ENCODE assay signal across 9 mouse cellular contexts in the genomic region with DNA sequence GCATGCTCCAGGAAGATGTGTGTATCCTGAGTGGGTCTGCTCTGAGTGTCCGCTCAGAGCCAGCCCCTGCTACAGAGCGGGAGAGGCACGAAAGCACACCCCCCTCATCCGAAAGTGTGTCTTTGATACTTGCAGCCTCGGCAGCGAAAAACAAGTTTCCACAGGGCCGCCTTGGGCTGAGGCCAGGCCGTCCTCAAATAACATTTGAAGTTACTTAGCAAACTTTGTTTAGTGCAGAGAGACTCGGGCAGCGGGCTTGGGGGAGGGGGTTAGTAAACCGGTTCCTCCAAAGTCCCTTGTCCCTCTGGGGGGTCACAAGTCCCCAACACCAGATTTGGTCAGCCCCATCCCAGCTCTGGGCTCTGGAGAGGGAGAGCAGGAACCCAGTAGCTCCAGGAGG. TPM values are rescaled to one million over a fixed set of nuclear protein-coding genes. Genes with fewer than 3 reads are reported as not detected.
DNase-seq lines count a peak whose midpoint lies in the region; ATAC-seq and TF ChIP-seq lines count a peak whose summit lies in the region.
"Had no signal": no experiment of that assay in that cellular context is flagged by ENCODE, and none has a peak within 500 bp of the region (broad histone marks: within the 10 kb centered on the region; RNA-seq: fewer than 3 reads in every experiment).

No protein-coding gene starts in this region.

- peak overlapping the region; percentile 4; the same call in 1 of the 2 replicates for H3K9ac ChIP-seq in forebrain, embryonic 15.5 days (replicated peaks)
- no peak overlapping the region for H3K9ac ChIP-seq in forebrain, embryonic 11.5 days (ENCODE audit: low read length)
- 0 out of 2 replicates have a peak overlapping the region, but pooled peaks have one; percentile 28 for H3K9ac ChIP-seq in hindbrain, postnatal 0 days (replicated peaks; ENCODE audit: low read length)
- H3K9ac ChIP-seq: liver, embryonic 14.5 days had no signal

- peaks cover 99% of the 10 kb centered on the region for H3K4me1 ChIP-seq in forebrain, embryonic 15.5 days
- peaks cover 2% of the 10 kb centered on the region; the same call in 1 of the 2 replicates for H3K4me1 ChIP-seq in forebrain, embryonic 11.5 days (replicated peaks; ENCODE audit: control insufficient read depth, insufficient read depth, low read length)
- H3K4me1 ChIP-seq in hindbrain, postnatal 0 days (ENCODE audit: insufficient read depth, low read length) = peaks cover 47% of the 10 kb centered on the region

- H3K27ac ChIP-seq in forebrain, embryonic 15.5 days (replicated peaks) = peak overlapping the region; percentile 97
- no peak overlapping the region for H3K27ac ChIP-seq in forebrain, embryonic 11.5 days (ENCODE audit: low read depth, low read length)
- H3K27ac ChIP-seq in hindbrain, postnatal 0 days = peak overlapping the region; percentile 70
- H3K27ac ChIP-seq: liver, embryonic 14.5 days had no signal

- no peaks in the 10 kb centered on the region for H3K36me3 ChIP-seq in forebrain, embryonic 15.5 days
- no peaks in the 10 kb centered on the region for H3K36me3 ChIP-seq in forebrain, embryonic 11.5 days (ENCODE audit: control insufficient read depth, insufficient read depth, low read length)
- no peaks in the 10 kb centered on the region for H3K36me3 ChIP-seq in hindbrain, postnatal 0 days (ENCODE audit: insufficient read depth, low read length)

- H3K27me3 ChIP-seq in forebrain, embryonic 15.5 days = peaks cover 3% of the 10 kb centered on the region; the same call in 1 of the 2 replicates
- H3K27me3 ChIP-seq in forebrain, embryonic 11.5 days (ENCODE audit: control insufficient read depth, insufficient read depth, low read length) = peaks cover 84% of the 10 kb centered on the region
- peaks cover 3% of the 10 kb centered on the region for H3K27me3 ChIP-seq in hindbrain, postnatal 0 days (ENCODE audit: insufficient read depth, low read length)

- 15% methylated on average over 11 of the region's 11 CpGs for WGBS in forebrain, embryonic 15.5 days
- WGBS in forebrain, embryonic 11.5 days = 6% methylated on average over 11 of the region's 11 CpGs
- WGBS in hindbrain, postnatal 0 days = 19% methylated on average over 11 of the region's 11 CpGs

- DNase-seq in forebrain, embryonic 11.5 days (ENCODE audit: low spot score) = no peak
- DNase-seq in right cerebral cortex, postnatal 25 days = peak; percentile 42
- no peak for DNase-seq in right cerebral cortex, adult 2 months (ENCODE audit: low spot score in 2 of 2)
- peak; percentile 66 for DNase-seq in hindbrain, postnatal 0 days (ENCODE audit: low spot score)
- peak; percentile 87 for DNase-seq in skeletal muscle tissue, adult 2 months (ENCODE audit: low read depth, low spot score)
- DNase-seq in natural killer cell, adult 2 months (ENCODE audit: low spot score in 2 of 2) = no peak
- DNase-seq in layer of hippocampus, adult 9-11 months = no peak

- no peak for ATAC-seq in forebrain, embryonic 15.5 days (replicated peaks)
- no peak for ATAC-seq in forebrain, embryonic 11.5 days (replicated peaks; ENCODE audit: low FRiP score)
- ATAC-seq in hindbrain, postnatal 0 days = no peak

- peak overlapping the region; percentile 16 for H3K4me2 ChIP-seq in forebrain, embryonic 15.5 days (replicated peaks)
- no peak overlapping the region for H3K4me2 ChIP-seq in forebrain, embryonic 11.5 days (ENCODE audit: low read depth, low read length, severe bottlenecking)
- H3K4me2 ChIP-seq in hindbrain, postnatal 0 days (ENCODE audit: low read depth, low read length) = peak overlapping the region; percentile 37

- H3K9me3 ChIP-seq in forebrain, embryonic 15.5 days = no peaks in the 10 kb centered on the region
- H3K9me3 ChIP-seq in forebrain, embryonic 11.5 days (ENCODE audit: control insufficient read depth, low read length) = no peaks in the 10 kb centered on the region
- H3K9me3 ChIP-seq in hindbrain, postnatal 0 days (ENCODE audit: low read length) = no peaks in the 10 kb centered on the region

- no peak for TF ChIP-seq CTCF in hindbrain, postnatal 0 days (IDR thresholded peaks at IDR 0.05; ENCODE audit: low read depth)

- H3K4me3 ChIP-seq in forebrain, embryonic 15.5 days = no peak overlapping the region
- no peak overlapping the region for H3K4me3 ChIP-seq in forebrain, embryonic 11.5 days (ENCODE audit: low read depth, low read length)
- H3K4me3 ChIP-seq in hindbrain, postnatal 0 days (ENCODE audit: low read length) = no peak overlapping the region

RNA-seq across cellular contexts. Expression of a gene that starts 11.2 kb away (rescaled TPM):
- 413 and 445 TPM in 2 replicates for polyA plus RNA-seq in forebrain, embryonic 15.5 days (2015; fragmentation: Nextera tagmentation; extraction: Ambion mirVana)
- polyA plus RNA-seq in forebrain, embryonic 11.5 days (2014; fragmentation: Nextera tagmentation; extraction: Ambion mirVana) = 7.7 and 8.9 TPM in 2 replicates
- total RNA-seq in hindbrain, postnatal 0 days (2014; rRNA removed) = 90.4 and 92.5 TPM in 2 replicates
- 123 and 126 TPM in 2 replicates for polyA plus RNA-seq in hindbrain, postnatal 0 days (2015; fragmentation: Nextera tagmentation; extraction: Ambion mirVana)

RNA-seq across cellular contexts. Expression of a gene that starts 33.7 kb away (rescaled TPM):
- 8.1 and 8.9 TPM in 2 replicates for polyA plus RNA-seq in forebrain, embryonic 15.5 days (2015; fragmentation: Nextera tagmentation; extraction: Ambion mirVana)
- 5.5 and 6.4 TPM in 2 replicates for polyA plus RNA-seq in forebrain, embryonic 11.5 days (2014; fragmentation: Nextera tagmentation; extraction: Ambion mirVana)
- total RNA-seq in hindbrain, postnatal 0 days (2014; rRNA removed) = 6.6 and 7.2 TPM in 2 replicates
- 12.3 and 12.5 TPM in 2 replicates for polyA plus RNA-seq in hindbrain, postnatal 0 days (2015; fragmentation: Nextera tagmentation; extraction: Ambion mirVana)

RNA-seq across cellular contexts. Expression of a gene that starts 42.4 kb away (rescaled TPM):
- polyA plus RNA-seq in forebrain, embryonic 15.5 days (2015; fragmentation: Nextera tagmentation; extraction: Ambion mirVana) = 36.3 and 39.9 TPM in 2 replicates
- polyA plus RNA-seq in forebrain, embryonic 11.5 days (2014; fragmentation: Nextera tagmentation; extraction: Ambion mirVana) = 41.0 and 44.3 TPM in 2 replicates
- total RNA-seq in hindbrain, postnatal 0 days (2014; rRNA removed) = 33.0 and 34.1 TPM in 2 replicates
- polyA plus RNA-seq in hindbrain, postnatal 0 days (2015; fragmentation: Nextera tagmentation; extraction: Ambion mirVana) = 43.4 and 45.3 TPM in 2 replicates

RNA-seq across cellular contexts. Expression of a gene that starts 51.6 kb away (rescaled TPM):
- polyA plus RNA-seq in forebrain, embryonic 15.5 days (2015; fragmentation: Nextera tagmentation; extraction: Ambion mirVana) = 82.1 and 85.1 TPM in 2 replicates
- 102 and 110 TPM in 2 replicates for polyA plus RNA-seq in forebrain, embryonic 11.5 days (2014; fragmentation: Nextera tagmentation; extraction: Ambion mirVana)
- 62.5 and 68.1 TPM in 2 replicates for total RNA-seq in hindbrain, postnatal 0 days (2014; rRNA removed)
- polyA plus RNA-seq in hindbrain, postnatal 0 days (2015; fragmentation: Nextera tagmentation; extraction: Ambion mirVana) = 90.6 and 98.0 TPM in 2 replicates

RNA-seq across cellular contexts. Expression of a gene that starts 57.8 kb away (rescaled TPM):
- 559 and 575 TPM in 2 replicates for polyA plus RNA-seq in forebrain, embryonic 15.5 days (2015; fragmentation: Nextera tagmentation; extraction: Ambion mirVana)
- polyA plus RNA-seq in forebrain, embryonic 11.5 days (2014; fragmentation: Nextera tagmentation; extraction: Ambion mirVana) = 722 and 731 TPM in 2 replicates
- total RNA-seq in hindbrain, postnatal 0 days (2014; rRNA removed) = 350 and 359 TPM in 2 replicates
- polyA plus RNA-seq in hindbrain, postnatal 0 days (2015; fragmentation: Nextera tagmentation; extraction: Ambion mirVana) = 418 and 457 TPM in 2 replicates

Comparison
In these comparisons a context has a peak if more than half of its experiments do, and no peak if none do; other contexts are left out.
1. DNase-seq: peak in right cerebral cortex, postnatal 25 days (single experiment), hindbrain, postnatal 0 days (single experiment) and skeletal muscle tissue, adult 2 months (single experiment); none in forebrain, embryonic 11.5 days (single experiment), right cerebral cortex, adult 2 months (0 of 2), natural killer cell, adult 2 months (0 of 2) and layer of hippocampus, adult 9-11 months (single experiment).
2. RNA of a gene that starts 11.2 kb away (polyA plus RNA-seq): 413 to 445 TPM in forebrain, embryonic 15.5 days and 123 to 126 TPM in hindbrain, postnatal 0 days; 7.7 to 8.9 TPM in forebrain, embryonic 11.5 days; every median in the first group is over 10 times any median in the second.